Mouse (Mus musculus) heart, adult 8-10 months (tissue): ENCODE results near the gene Camta1. TPM values are rescaled to one million over a fixed set of nuclear protein-coding genes. Genes with fewer than 3 reads are reported as not detected.

ENCODE experiments used
- DNase-seq: peaks from one replicate; pipeline ENCODE4 v3.0.0; 2022; ENCODE audit warnings: low spot score
- total RNA-seq, 4 experiments: library from RNA; stranded (reverse); gene quantifications; 2 replicates each; pipeline ENCODE4 v1.2.4; 2022

The Camta1 gene
- total RNA-seq, 4 experiments from 2014 or later: 185 to 232 (median 202) TPM

DNA sequence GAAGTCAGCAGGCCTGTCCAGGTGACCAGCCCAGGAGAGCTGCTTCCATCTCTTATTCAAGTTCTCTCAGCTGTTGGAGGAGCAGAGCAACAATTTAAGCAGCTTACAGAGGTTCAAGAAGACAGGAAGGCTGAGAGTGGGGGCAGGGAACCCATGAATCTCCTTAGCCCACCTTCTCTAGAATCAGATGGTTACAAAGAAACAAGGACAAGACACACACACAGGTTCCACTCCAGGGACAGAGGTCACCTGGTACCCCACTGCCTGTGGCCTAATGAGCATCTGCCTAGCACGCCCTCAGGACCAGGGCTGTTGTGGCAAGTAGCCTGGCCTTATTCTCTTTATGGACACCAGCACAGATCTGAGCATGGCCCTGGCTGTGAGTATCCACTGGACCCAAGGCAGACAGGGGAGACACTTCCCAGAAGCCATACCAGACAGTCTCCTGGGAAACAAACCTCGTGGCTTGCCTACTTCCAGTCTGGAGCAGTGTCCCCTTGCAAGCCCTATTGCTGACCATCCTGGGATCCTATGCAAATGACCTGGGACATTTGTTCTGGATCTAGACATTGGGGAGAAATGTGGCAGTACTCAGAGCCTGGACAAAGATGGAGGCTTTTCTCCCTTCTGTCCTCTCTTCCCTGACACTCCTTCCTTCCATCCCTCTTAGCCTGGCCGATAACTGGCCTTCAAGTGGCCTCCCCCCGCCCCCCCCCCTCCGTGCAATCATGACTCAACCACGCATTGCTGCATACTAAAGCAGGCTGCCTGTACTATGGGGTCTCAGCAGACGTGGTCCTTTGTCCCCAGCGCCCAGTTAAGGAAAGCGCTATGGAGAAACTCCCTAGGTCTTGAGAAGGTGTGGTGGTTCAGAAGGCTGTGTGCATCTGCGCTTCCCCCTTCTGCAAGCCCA, 733.8 kb downstream of the Camta1 start:
- DNase-seq: no peak

GRCm38 (mm10) chr4:151118883-151119282, 742.8 kb downstream of the Camta1 start:
- DNase-seq: no peak

GRCm38 (mm10) chr4:151114574-151114973, 747.1 kb downstream of the Camta1 start:
- no peak for DNase-seq

GRCm38 (mm10) chr4:151111226-151111625, 750.5 kb downstream of the Camta1 start:
- DNase-seq: no peak

DNA sequence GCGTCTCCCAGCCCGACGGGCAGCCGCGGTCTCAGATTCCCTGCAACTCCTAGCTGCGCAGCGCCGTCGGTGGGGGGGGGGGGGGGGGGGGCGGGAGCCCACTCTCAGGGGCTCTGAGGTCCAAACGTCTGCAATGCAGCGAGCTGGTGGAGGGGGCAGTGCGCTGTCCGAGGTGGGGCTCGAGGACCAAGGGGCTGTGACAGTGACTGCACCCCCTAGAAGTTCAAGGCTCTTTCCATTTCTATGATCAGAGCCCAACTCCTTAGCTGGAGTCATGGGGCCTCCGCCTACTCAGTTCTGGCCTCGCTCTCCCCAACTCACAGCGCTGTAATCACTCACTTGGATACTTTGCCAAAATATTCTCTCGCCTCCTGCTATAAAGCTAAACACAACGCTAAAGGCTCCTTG, 752.8 kb downstream of the Camta1 start:
- no peak for DNase-seq

DNA sequence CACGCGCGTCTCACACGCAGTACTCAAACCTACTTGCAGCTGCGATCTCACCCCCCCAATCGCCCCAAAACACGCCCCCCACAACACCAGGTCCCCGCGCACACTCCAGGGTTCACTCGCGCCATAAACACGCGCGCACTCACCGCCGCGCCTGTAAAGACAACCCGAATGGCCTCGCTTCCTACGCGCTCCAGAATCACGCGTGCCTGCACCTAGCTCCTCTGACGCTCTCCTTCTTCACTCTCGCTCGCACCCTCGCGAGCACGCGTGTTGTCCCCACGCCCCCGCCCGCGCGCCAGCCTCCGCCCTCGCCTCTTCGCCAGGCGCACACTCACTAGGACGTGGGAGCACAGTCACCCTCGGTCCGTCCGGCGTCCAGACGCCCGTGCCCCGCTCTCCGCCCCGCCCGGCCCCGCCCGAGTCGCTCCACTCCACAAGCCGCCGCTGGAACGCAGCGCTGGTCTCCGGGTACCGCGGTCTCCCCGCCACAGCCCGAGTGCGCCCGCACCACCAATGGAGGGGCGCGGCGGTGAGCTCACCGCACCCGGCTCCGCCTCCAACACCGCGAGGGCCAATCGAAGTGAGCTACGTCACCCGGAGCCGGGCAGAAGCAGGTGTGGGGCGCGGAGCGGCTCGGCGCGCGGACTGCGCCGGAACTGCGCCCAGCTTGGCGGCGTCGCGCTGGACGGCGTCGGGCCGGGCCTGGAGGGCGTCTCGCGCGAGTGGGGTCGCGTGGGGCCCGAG, 753.5 kb downstream of the Camta1 start:
- peak; percentile 73 for DNase-seq

DNA sequence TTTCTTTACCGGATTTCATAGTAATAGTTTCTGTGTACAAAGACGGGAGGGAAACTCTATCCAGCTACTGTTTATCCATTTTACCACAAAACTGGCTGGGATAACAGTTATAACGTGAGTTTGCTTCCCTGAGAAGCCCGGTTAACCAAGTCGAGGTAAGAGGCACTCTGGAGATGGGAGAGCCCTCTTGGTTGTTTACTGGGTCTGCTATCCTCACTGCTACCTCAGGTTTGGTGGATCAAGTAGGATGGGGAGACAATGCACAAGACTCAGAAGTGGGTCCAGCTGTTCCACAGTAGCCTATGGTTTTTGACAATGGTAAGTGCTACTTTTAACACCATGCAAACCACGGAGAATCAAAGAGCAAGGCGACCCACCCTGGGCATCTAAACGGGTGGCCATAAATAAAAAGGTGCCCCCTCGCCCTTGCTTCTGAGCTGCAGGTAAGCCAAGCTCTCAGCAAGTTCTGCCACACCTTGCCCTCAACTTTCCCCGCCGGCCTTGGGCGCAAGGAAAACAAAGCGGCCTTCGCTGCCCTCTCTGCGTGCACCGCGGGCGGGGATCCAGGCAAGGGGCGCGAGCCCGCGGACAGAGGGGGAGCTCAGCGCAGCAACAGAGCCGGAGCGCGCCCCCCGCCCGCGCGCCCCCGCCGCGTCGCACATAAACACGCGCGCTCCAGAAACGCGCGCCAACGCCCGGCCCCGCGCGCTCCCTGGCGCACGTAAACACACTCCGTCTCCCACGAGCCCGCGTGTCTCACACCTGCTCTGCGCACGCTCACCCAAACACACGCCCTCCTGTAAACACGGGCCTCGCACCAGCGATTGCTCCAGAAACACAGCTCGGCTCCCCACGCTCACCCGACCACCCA, 754.3 kb downstream of the Camta1 start:
- no peak for DNase-seq

DNA sequence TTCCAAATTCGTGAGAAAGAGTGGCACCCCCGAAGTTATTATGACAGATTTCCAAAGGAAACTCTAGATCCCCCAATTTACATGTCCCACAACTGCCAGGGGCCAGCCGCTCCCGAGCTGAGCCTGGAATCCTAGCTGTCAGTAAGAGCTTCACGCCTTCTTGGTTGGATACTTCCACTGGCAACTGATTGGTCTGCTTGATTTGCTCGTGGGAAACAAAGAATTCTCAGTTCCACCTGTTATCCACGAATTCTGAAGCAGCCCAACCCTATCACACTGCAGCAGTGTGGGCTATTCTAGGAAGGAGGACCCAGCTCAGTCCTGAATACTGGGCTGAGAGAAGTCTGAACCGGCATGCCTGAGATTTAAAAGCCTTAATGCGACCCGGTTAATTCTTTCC, 755.2 kb downstream of the Camta1 start:
- DNase-seq: no peak

DNA sequence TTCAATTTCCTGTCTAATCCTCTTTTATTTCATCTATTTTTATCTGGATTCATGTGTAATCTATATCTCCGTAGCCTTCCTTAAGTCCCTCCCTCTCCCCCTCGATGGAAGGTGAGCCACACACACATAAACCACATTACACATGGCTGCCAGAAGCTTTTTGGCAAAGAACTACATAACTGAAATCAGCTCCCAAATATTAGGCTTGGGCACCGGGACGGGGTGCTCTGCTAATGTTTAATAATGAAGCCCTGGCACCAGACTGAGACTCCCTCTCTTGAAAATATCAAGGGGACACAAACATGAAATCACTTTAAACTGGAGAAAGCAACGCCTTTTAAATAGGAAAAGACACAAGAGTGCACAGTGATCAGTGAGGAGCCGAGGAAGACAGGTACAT, 755.8 kb downstream of the Camta1 start:
- no peak for DNase-seq

- no peak for DNase-seq
These were observed 757.5 kb downstream of the Camta1 start for GRCm38 (mm10) chr4:151104147-151104546.

DNA sequence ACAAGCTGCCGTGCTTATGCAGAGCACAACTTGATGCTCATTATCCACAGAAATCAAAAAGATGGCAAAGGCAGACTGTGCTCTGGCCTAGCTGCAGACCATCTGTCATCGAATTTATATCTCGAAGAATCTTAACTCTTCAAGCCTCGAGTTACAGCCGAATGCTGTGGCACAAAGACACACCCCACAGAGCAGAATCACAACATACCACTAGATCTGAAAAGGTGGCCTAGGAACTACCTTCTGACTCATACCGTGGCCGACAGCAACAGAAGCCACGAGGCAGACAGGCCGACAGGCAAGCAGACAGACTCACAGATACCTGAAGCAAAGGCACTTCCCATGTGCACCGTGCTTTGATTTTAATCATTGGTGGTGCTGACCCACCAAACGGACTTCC, 758.0 kb downstream of the Camta1 start:
- no peak for DNase-seq

GRCm38 (mm10) chr4:151097104-151097438, 764.6 kb downstream of the Camta1 start:
- DNase-seq: no peak

DNA sequence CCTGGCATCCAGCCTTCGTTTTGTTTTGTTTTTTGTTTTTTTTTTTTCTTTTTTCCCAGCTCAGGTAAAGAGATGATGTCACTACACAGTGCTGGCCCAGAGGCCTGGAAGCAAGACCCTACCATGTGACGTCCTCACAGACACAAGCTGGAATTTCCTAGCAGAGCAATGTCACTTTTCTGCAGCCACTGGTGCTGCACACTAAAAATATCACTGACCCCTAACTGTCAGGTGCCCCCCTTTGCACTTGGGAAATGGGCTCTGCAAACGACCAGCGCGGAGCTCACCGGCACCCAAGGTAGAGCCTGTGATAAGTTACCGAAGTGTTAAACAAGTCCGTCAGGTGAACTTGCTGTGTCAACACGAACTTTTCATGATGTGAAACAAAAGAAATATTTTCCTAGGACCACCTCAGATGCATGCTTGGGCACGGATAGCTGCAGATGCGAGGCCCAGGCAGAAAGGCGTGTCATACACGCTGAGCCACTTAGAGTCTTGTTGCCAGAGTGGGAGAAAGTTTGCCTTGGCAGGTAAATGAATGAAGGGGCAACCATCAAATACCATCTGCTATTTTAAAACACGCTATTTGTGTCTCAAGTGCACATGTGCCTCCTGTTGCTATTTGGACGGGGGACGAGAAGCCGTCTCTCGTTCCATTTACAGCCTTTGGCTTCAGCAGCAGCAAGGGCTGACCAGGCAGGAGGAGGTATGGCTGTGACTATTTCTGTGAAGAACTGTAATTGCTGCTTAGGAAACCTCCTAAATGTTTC, 765.2 kb downstream of the Camta1 start:
- DNase-seq: peak; percentile 58

- no peak for DNase-seq
These were observed 766.5 kb downstream of the Camta1 start for GRCm38 (mm10) chr4:151095207-151095606.

- no peak for DNase-seq
These were observed 772.4 kb downstream of the Camta1 start, which contains the start of gene Gm13090 for GRCm38 (mm10) chr4:151089270-151089669. Gene Gm13090 (plus strand): TSS chr4:151089570.

- no peak for DNase-seq
These were observed 772.9 kb downstream of the Camta1 start for GRCm38 (mm10) chr4:151088819-151089218.

- DNase-seq: no peak
These were observed 774.3 kb downstream of the Camta1 start for GRCm38 (mm10) chr4:151087358-151087757.

DNA sequence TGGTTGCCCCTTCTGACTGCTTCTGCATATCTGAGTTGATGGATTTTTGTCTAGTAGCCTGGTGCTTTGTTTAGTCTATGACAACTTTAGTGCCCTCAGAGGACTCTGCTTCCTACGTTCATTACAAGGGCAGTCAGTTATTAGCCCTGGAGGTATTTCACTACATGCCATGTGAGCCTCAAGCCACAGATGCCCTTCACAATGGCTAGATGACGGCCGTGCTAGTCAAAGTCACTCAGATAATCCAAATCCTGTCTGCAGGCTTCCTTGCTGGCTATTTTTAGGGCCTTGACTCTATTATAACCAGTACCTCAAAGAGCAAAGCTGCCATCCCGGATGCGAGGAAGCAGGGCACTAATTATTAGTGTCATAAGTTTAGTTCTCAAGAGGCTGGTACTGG, 778.6 kb downstream of the Camta1 start:
- peak; percentile 57 for DNase-seq

DNA sequence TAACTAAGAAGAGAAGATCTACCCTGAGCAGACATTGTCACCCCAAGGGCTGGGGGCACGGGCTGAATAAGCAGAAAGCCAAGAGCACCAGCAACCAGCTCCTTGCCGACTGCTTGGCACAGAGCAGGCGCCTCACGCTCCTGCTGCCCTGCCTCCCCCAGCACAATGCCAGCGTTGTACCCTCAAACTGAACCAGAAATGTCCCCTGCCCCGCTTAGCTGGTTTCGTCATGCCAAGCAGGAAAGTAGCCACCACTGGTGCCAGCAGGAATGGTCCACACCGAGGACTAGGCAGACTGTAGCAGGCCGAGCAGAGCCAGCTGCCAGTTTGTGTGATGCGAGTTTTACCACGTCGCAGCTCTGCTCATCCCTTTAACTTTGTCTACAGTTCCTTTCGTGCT, 779.7 kb downstream of the Camta1 start:
- DNase-seq: no peak

GRCm38 (mm10) chr4:151081355-151081754, 780.3 kb downstream of the Camta1 start:
- DNase-seq: no peak

DNA sequence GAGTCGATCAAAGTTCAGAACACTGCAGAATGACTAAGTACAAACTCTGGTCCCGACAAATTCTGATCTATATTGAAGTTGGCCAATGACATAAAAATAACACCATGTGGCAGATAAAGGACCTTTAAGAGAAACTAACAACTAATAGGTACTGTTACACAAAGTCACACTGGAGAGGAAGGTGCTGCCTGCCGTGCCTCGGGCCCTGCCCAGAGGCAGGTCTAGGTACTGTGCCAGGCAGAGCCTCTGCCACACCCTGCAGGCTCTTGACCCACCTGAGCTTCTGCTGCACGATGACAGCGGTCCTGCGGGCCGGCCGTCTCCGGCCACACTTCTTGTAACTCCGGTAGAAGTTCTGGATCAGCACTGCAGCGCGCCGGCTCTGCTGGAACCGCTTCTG, 786.9 kb downstream of the Camta1 start:
- DNase-seq: no peak
